Mouse (Mus musculus) liver, embryonic 14.5 days (tissue): ENCODE results near the gene Rbbp6.

Experiments used
- CTCF ChIP-seq: IDR thresholded peaks from 2 replicates; pipeline ENCODE4 v1.5.1; 2016; ENCODE audit warnings: antibody characterized with exemption, low read depth, control low read depth
- EP300 ChIP-seq: IDR thresholded peaks from 2 replicates; pipeline ENCODE4 v1.6.1; 2016; ENCODE audit warnings: antibody characterized with exemption, low read depth

DNA sequence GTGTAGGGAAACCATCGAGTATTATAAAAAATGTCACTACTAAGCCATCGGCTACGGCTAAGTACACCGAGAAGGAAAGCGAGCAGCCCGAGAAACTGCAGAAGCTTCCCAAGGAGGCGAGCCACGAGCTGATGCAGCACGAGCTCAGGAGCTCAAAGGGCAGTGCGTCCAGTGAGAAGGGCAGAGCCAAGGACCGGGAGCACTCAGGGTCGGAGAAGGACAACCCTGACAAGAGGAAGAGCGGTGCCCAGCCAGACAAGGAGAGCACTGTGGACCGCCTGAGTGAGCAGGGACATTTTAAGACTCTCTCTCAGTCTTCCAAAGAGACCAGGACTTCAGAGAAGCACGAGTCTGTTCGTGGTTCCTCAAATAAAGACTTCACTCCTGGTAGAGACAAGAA is 35.3 kb downstream of the Rbbp6 start:
- TF ChIP-seq CTCF (no peak), EP300 (no peak)
